Mouse (Mus musculus) embryonic facial prominence, embryonic 11.5 days (tissue): Measurements from ENCODE around the gene Tmprss15. TPM values are rescaled to one million over a fixed set of nuclear protein-coding genes. Genes with fewer than 3 reads are reported as not detected.

Experiments used
- polyA plus RNA-seq: library from polyadenylated mRNA; unstranded; fragments of >200 nt; fragmentation: Nextera tagmentation; extraction: Ambion mirVana; gene quantifications from 2 replicates; pipeline ENCODE4 v1.2.1, GENCODE M21; 2014

Tmprss15 gene
- polyA plus RNA-seq, 1 experiment from 2014 or later, result not detected

Other genes with a start within 250 kb of the Tmprss15 start
- gene Chodl, start 160.1 kb downstream of the Tmprss15 start, polyA plus RNA-seq, result 1.8 and 3.3 TPM in 2 replicates